Mouse (Mus musculus): ENCODE data around the gene Kcnk1.

The Kcnk1 gene

GRCm38 (mm10) chr8:126045751-126046150 is 50.8 kb downstream of the Kcnk1 start:
- no peak for DNase-seq (ENCODE audit: low spot score)

GRCm38 (mm10) chr8:126053911-126054310 is 58.9 kb downstream of the Kcnk1 start:
- DNase-seq (ENCODE audit: low spot score), result no peak

GRCm38 (mm10) chr8:126058876-126059275 is 63.9 kb downstream of the Kcnk1 start:
- DNase-seq (ENCODE audit: low spot score), result no peak

GRCm38 (mm10) chr8:126062844-126063243 is 67.9 kb downstream of the Kcnk1 start:
- no peak for DNase-seq (ENCODE audit: low spot score)

- no peak for DNase-seq (ENCODE audit: low spot score)
Observed at GRCm38 (mm10) chr8:126063832-126064409, 69.0 kb downstream of the Kcnk1 start.

GRCm38 (mm10) chr8:126064587-126065145 is 69.7 kb downstream of the Kcnk1 start:
- DNase-seq (ENCODE audit: low spot score), result no peak

GRCm38 (mm10) chr8:126067306-126067705 is 72.3 kb downstream of the Kcnk1 start:
- no peak for DNase-seq (ENCODE audit: low spot score)

- no peak for DNase-seq (ENCODE audit: low spot score)
Observed at GRCm38 (mm10) chr8:126068136-126068535, 73.2 kb downstream of the Kcnk1 start.

GRCm38 (mm10) chr8:126072678-126073077 is 77.7 kb downstream of the Kcnk1 start:
- no peak for DNase-seq (ENCODE audit: low spot score)

- peak; percentile 74 for DNase-seq (ENCODE audit: low spot score)
Observed at GRCm38 (mm10) chr8:126073141-126073740, 78.3 kb downstream of the Kcnk1 start.

GRCm38 (mm10) chr8:126074111-126074510 is 79.1 kb downstream of the Kcnk1 start:
- no peak for DNase-seq (ENCODE audit: low spot score)

GRCm38 (mm10) chr8:126075400-126075799 is 80.4 kb downstream of the Kcnk1 start:
- peak; percentile 45 for DNase-seq (ENCODE audit: low spot score)
